Mouse (Mus musculus) cerebellum, postnatal 4 days (tissue): ENCODE data around the gene Gm42791.

Source experiments
- DNase-seq, 2 experiments: peaks; one replicate each; pipeline ENCODE4 v3.0.0; 2022; ENCODE audit warnings: low spot score in 2 of 2, mixed read lengths in 1 of 2

Gm42791 gene

GRCm38 (mm10) chr5:148954314-148955060 is 40.5 kb downstream of the Gm42791 start:
- peak in 1 of 2 experiments; percentile 20 for DNase-seq

GRCm38 (mm10) chr5:148953098-148953497 is 41.8 kb downstream of the Gm42791 start:
- DNase-seq: no peak

GRCm38 (mm10) chr5:148952419-148952818 is 42.5 kb downstream of the Gm42791 start:
- peak in 1 of 2 experiments; percentile 47 for DNase-seq

GRCm38 (mm10) chr5:148951360-148951759 is 43.6 kb downstream of the Gm42791 start:
- DNase-seq: no peak

- no peak for DNase-seq
Observed at GRCm38 (mm10) chr5:148950064-148950463, 44.9 kb downstream of the Gm42791 start.

- no peak for DNase-seq
Observed at GRCm38 (mm10) chr5:148948577-148948976, 46.4 kb downstream of the Gm42791 start.

- no peak for DNase-seq
Observed at GRCm38 (mm10) chr5:148947412-148947811, 47.5 kb downstream of the Gm42791 start.

- peak in 1 of 2 experiments; percentile 18 for DNase-seq
Observed at GRCm38 (mm10) chr5:148946787-148947186, 48.2 kb downstream of the Gm42791 start.

- no peak for DNase-seq
Observed at GRCm38 (mm10) chr5:148945735-148946134, 49.2 kb downstream of the Gm42791 start.

- no peak for DNase-seq
Observed at GRCm38 (mm10) chr5:148944024-148944423, 50.9 kb downstream of the Gm42791 start.

- no peak for DNase-seq
Observed at GRCm38 (mm10) chr5:148943444-148943843, 51.5 kb downstream of the Gm42791 start.

- peak in 1 of 2 experiments; percentile 20 for DNase-seq
Observed at GRCm38 (mm10) chr5:148942957-148943356, 52.0 kb downstream of the Gm42791 start.

- peak in 1 of 2 experiments; percentile 22 for DNase-seq
Observed at GRCm38 (mm10) chr5:148942305-148942704, 52.6 kb downstream of the Gm42791 start.

GRCm38 (mm10) chr5:148941867-148942266 is 53.1 kb downstream of the Gm42791 start:
- DNase-seq: no peak

- no peak for DNase-seq
Observed at GRCm38 (mm10) chr5:148939948-148940382, 55.0 kb downstream of the Gm42791 start.

- no peak for DNase-seq
Observed at GRCm38 (mm10) chr5:148936516-148936951, 58.4 kb downstream of the Gm42791 start.

GRCm38 (mm10) chr5:148935871-148936270 is 59.1 kb downstream of the Gm42791 start:
- DNase-seq: no peak

- no peak for DNase-seq
Observed at GRCm38 (mm10) chr5:148935071-148935821, 59.7 kb downstream of the Gm42791 start.

- DNase-seq: no peak
Observed at GRCm38 (mm10) chr5:148934457-148934856, 60.5 kb downstream of the Gm42791 start.

GRCm38 (mm10) chr5:148933767-148934166 is 61.2 kb downstream of the Gm42791 start:
- DNase-seq: no peak

GRCm38 (mm10) chr5:148931301-148931700 is 63.6 kb downstream of the Gm42791 start:
- no peak for DNase-seq

GRCm38 (mm10) chr5:148929116-148929449 is 65.9 kb downstream of the Gm42791 start, which contains the start of gene Katnal1:
TSS of gene Katnal1 (minus strand) at chr5:148929320.
- DNase-seq: no peak
